Mouse (Mus musculus) intestine, embryonic 14.5 days (tissue): ENCODE data around the gene Sdr39u1. TPM values are rescaled to one million over a fixed set of nuclear protein-coding genes. Genes with fewer than 3 reads are reported as not detected.
A peak's percentile ranks its signal among the peaks of the same experiment; 100 is the strongest.

Experiments used
- ATAC-seq: fragments of 200-750 bp; cut with Nextera tagmentation; replicated peaks from 2 replicates; pipeline ENCODE4 v1.8.0; 2017; ENCODE audit warnings: low read depth, moderate number of reproducible peaks, moderate TSS enrichment, moderate library complexity; ENCODE audit not compliant: low FRiP score, low TSS enrichment
- DNase-seq: peaks from one replicate; pipeline ENCODE4 v3.0.0-alpha.2; 2018; ENCODE audit warnings: low spot score
- H3K27ac ChIP-seq: fragments of 300-500 bp; sonication (generic); 2 replicates; pipeline ENCODE4 v1.5.1; 2014; ENCODE audit warnings: low read depth, mild to moderate bottlenecking, control low read depth
- H3K27me3 ChIP-seq: fragments of 300-500 bp; sonication (generic); replicated peaks from 2 replicates; pipeline ENCODE4 v1.6.1; 2014; ENCODE audit warnings: low read length, control low read depth; ENCODE audit not compliant: control insufficient read depth, insufficient read depth
- H3K36me3 ChIP-seq: fragments of 300-500 bp; sonication (generic); 2 replicates; pipeline ENCODE4 v1.6.1; 2014; ENCODE audit warnings: low read length, control low read depth; ENCODE audit not compliant: control insufficient read depth, insufficient read depth
- H3K4me1 ChIP-seq: fragments of 300-500 bp; sonication (generic); replicated peaks from 2 replicates; pipeline ENCODE4 v1.6.1; 2014; ENCODE audit warnings: low read length, control low read depth, mixed read lengths; ENCODE audit not compliant: control insufficient read depth, insufficient read depth
- H3K4me2 ChIP-seq: fragments of 300-500 bp; sonication (generic); 2 replicates; pipeline ENCODE4 v1.6.1; 2014; ENCODE audit warnings: low read length
- H3K4me3 ChIP-seq: fragments of 300-500 bp; sonication (generic); 2 replicates; pipeline ENCODE4 v1.5.1; 2014; ENCODE audit warnings: low read depth, low read length, control low read depth, mixed read lengths
- H3K9ac ChIP-seq: fragments of 300-500 bp; sonication (generic); 2 replicates; pipeline ENCODE4 v1.6.1; 2014; ENCODE audit warnings: mild to moderate bottlenecking, low read length
- H3K9me3 ChIP-seq: fragments of 300-500 bp; sonication (generic); 2 replicates; pipeline ENCODE4 v1.6.1; 2016; ENCODE audit warnings: low read length, control low read depth; ENCODE audit not compliant: control insufficient read depth
- WGBS: fragments of 180-500 bp; shearing (Covaris S2); extraction: QIAGEN DNeasy Blood & Tissue Kit; methylation state at CpG from one replicate; pipeline ENCODE4 v1.1.7; 2014; 5-methylcytosine and 5-hydroxymethylcytosine counted together
- polyA plus RNA-seq: library from polyadenylated mRNA; unstranded; fragments of >200 nt; fragmentation: Nextera tagmentation; extraction: Ambion mirVana; gene quantifications from 2 replicates; pipeline ENCODE4 v1.2.1, GENCODE M21; 2014

Sdr39u1 gene
- polyA plus RNA-seq, 1 experiment from 2014 or later: 66.2 TPM

DNA sequence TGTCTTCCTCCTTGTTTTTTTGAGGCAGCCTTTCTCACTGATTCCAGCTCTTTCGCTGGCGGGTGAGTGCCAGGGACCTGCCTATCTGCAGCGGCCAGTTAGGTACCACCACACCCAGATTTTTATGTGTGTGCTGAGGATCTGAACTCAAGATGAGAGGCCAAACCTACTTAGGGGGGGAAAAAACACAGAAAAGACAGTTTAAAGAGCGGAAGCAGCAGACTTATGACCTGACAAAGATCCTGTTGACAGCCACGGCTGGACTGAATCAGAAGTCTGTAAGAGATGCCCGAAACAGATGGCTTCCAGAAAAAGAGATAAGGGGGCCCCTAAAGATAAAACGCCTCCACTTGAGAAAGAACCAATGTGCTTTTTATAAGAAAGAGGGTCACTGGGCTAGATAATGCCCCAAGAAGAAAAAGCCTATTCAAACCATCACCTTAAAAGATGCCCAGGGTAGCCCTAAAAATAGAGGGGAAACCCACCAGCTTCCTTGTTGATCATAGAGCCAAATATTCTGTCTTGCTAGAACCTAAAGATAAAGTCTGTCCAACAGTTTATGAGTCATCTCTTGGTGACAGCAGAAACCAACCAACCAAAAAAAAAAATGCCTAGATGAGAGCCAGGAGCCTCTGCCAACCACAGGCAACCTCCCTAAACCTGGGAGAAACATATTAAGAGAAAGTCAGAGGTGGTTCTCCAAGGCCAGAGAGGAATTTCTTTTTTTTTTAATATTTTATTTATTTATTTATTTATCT lies 22.6 kb upstream of the Sdr39u1 start:
- H3K9ac ChIP-seq: no peak overlapping the region
- no peaks in the 10 kb centered on the region for H3K27me3 ChIP-seq
- H3K27ac ChIP-seq: no peak overlapping the region
- no peak overlapping the region for H3K4me3 ChIP-seq
- ATAC-seq (no peak), DNase-seq (no peak)
- 48% methylated on average over 7 of the region's 7 CpGs for WGBS
- H3K9me3 ChIP-seq: no peaks in the 10 kb centered on the region
- no peak overlapping the region for H3K4me2 ChIP-seq
- no peaks in the 10 kb centered on the region for H3K4me1 ChIP-seq
- H3K36me3 ChIP-seq: no peaks in the 10 kb centered on the region

DNA sequence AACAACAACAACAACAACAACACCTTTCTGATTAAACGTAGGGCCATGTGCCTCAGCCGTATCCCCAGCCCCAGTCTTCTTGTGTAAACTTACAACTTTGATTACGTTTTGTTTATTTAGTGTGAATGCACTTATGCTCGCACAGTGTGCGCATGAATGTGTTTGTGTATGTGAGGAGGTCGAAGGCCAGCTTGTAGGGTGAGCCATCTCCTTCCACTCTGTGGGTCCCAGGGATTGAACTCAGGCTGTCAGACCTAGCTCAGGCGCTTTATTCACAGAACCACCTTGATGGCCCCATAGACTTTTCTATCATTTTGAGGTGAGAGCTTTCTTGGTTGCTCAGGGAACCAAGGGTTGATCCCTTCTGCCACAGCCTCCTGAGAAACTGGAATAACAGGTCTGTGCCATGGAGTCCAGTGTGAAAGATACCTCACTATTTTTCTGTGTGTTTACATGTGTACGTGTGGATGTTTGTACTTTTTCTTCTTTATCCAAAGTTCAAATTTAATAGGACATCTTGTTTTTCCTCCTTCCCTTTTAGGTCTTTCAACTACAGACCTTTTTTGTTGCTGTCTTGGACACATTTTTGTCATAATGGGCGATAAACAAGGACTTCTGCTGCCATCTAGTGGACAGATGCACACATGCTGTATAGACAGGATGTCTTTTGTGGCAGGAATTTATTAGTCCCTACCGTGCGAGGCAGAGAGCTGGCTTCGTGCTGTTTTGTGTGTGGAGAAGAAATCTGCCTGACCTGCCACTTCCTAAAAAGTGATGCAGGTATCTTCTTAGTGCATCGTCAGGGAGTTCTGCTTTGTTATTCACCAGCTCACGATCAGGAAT lies 18.4 kb upstream of the Sdr39u1 start:
- WGBS: 18% methylated on average over 14 of the region's 14 CpGs

DNA sequence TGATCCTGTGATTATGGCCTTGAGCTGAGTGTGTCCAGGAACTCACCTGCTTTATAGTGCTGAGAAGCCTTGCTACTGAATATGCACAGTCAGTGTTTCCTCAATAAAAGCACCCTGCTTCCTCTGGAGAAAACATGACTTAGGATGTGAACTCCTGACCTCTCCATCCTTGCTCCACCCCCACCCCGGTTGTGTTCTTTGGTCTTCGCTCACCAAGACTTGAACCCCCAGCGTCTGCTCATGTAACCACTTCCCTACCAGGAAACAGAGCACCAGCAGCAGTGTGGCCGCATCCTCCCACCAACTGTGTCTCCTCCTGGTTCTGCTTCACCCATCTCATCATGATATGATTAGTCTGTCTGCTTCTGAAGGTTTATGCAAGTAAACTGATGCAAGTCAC lies 13.3 kb upstream of the Sdr39u1 start:
- WGBS: 54% methylated on average over 4 of the region's 4 CpGs
- ATAC-seq (no peak), DNase-seq (no peak)
- no peaks in the 10 kb centered on the region for H3K4me1 ChIP-seq
- H3K27ac ChIP-seq: no peak overlapping the region
- H3K9me3 ChIP-seq: no peaks in the 10 kb centered on the region
- H3K9ac ChIP-seq: no peak overlapping the region
- no peaks in the 10 kb centered on the region for H3K27me3 ChIP-seq
- no peak overlapping the region for H3K4me3 ChIP-seq
- H3K36me3 ChIP-seq: no peaks in the 10 kb centered on the region
- no peak overlapping the region for H3K4me2 ChIP-seq

More for the DNA sequence above, 18.4 kb upstream of the Sdr39u1 start:
- ATAC-seq (peak; percentile 71), DNase-seq (peak; percentile 85)
- Histone ChIP-seq H3K36me3 (no peaks in the 10 kb centered on the region), H3K4me1 (no peaks in the 10 kb centered on the region), H3K4me3 (no peak overlapping the region), H3K9ac (no peak overlapping the region), H3K27ac (no peak overlapping the region), H3K27me3 (no peaks in the 10 kb centered on the region), H3K9me3 (no peaks in the 10 kb centered on the region), H3K4me2 (peak overlapping the region; percentile 22; the same call in 1 of the 2 replicates)

DNA sequence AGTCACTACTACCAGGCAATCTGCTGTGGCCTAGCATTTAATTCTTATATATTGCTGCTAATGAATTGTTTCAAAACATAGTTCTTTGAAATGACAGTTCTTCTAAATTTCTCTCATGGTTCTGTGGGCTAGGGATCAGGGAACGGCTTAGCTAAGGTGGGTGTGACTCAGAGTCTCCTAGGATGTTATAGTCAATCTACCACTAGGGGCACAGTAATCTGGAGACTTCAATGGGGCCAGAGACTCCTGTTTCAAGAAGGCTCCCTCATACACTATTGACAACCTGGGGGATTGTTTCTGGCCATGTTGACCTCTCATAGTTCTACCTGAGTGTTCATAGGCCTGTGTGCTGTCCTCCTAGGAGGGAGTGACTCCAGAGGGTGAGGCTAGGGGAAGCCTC lies 5.4 kb upstream of the Sdr39u1 start:
- H3K27ac ChIP-seq: no peak overlapping the region
- peaks cover 8% of the 10 kb centered on the region for H3K4me1 ChIP-seq
- H3K36me3 ChIP-seq: no peaks in the 10 kb centered on the region
- H3K4me2 ChIP-seq: no peak overlapping the region
- H3K9ac ChIP-seq: no peak overlapping the region
- ATAC-seq (no peak), DNase-seq (no peak)
- H3K27me3 ChIP-seq: no peaks in the 10 kb centered on the region
- H3K4me3 ChIP-seq: no peak overlapping the region
- no peaks in the 10 kb centered on the region for H3K9me3 ChIP-seq
- 35% methylated on average over 1 of the region's 1 CpGs for WGBS

DNA sequence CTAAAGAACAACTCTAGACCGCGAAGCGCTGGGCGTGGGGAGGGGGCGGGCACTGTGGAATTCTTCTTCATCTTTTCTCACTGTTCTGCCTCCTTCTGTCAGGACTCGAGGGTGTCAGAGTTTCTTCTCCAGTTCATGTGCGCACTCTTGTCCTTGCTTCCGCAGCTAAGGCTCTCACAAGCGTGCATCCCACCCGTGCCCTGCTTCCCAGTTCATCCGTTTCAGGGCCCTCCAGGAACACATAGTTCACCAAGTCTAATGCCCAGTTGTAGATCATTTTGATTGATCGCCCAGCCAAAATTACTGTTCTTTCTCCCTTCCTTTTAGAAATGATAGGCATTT lies 292 bp upstream of the Sdr39u1 start:
- ATAC-seq (peak; percentile 25; the same call in 1 of the 2 replicates), DNase-seq (peak; percentile 87)
- Histone ChIP-seq H3K27me3 (no peaks in the 10 kb centered on the region), H3K9me3 (no peaks in the 10 kb centered on the region), H3K4me1 (peaks cover 9% of the 10 kb centered on the region), H3K27ac (peak overlapping the region; percentile 79), H3K4me3 (peak overlapping the region; percentile 47), H3K4me2 (peak overlapping the region; percentile 95), H3K9ac (peak overlapping the region; percentile 61), H3K36me3 (peaks cover 35% of the 10 kb centered on the region)
- 4% methylated on average over 12 of the region's 12 CpGs for WGBS

DNA sequence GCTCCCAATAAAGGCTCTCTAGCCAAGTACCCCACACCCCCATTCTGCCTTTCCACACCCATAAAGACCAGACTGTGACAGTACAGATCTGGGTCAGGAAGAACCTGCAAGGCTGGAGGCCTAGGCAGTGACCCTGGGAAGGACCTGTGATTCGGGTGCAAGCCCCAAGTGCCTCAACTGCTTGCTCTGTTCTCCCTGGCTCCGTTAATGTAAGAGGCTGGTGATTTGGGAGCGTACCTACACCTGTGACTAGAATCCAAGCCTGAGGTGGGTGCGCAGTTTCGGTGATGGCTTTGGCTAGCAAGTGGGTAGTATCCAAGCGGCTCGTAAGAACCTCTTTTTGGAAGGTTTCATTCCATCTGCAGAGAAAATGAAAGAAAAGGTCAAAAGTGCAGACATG lies 1.1 kb downstream of the Sdr39u1 start:
- Histone ChIP-seq H3K9ac (peak overlapping the region; percentile 61; the same call in 1 of the 2 replicates), H3K4me3 (no peak overlapping the region), H3K9me3 (no peaks in the 10 kb centered on the region), H3K4me1 (peaks cover 9% of the 10 kb centered on the region), H3K4me2 (peak overlapping the region; percentile 95; the same call in 1 of the 2 replicates), H3K36me3 (peaks cover 49% of the 10 kb centered on the region), H3K27me3 (no peaks in the 10 kb centered on the region), H3K27ac (no peak overlapping the region)
- WGBS: 82% methylated on average over 7 of the region's 7 CpGs
- ATAC-seq (no peak), DNase-seq (no peak)

DNA sequence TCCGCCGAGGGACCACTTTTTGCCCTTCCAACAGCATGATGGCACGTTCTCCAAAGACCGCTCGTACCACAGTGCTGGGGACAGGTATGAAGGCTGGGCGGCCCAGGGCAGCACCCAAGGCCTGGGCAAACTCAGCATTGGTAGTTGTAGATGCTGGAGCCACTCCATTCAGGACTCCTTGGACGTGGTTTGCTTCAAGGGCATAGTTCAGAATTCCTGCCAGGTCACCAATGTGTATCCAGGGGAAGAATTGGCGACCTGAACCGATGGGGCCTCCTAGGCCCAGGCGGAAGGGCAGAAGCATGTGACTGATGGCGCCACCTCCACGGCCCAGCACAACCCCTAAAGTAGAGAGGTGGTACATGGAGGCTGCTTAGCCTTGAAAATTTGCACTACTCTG lies 2.4 kb downstream of the Sdr39u1 start:
- no peak overlapping the region for H3K9ac ChIP-seq
- H3K27me3 ChIP-seq: no peaks in the 10 kb centered on the region
- peaks cover 59% of the 10 kb centered on the region for H3K36me3 ChIP-seq
- H3K4me3 ChIP-seq: no peak overlapping the region
- no peak overlapping the region for H3K27ac ChIP-seq
- ATAC-seq (no peak), DNase-seq (no peak)
- 92% methylated on average over 12 of the region's 12 CpGs for WGBS
- H3K9me3 ChIP-seq: no peaks in the 10 kb centered on the region
- H3K4me1 ChIP-seq: peaks cover 9% of the 10 kb centered on the region
- H3K4me2 ChIP-seq: no peak overlapping the region

DNA sequence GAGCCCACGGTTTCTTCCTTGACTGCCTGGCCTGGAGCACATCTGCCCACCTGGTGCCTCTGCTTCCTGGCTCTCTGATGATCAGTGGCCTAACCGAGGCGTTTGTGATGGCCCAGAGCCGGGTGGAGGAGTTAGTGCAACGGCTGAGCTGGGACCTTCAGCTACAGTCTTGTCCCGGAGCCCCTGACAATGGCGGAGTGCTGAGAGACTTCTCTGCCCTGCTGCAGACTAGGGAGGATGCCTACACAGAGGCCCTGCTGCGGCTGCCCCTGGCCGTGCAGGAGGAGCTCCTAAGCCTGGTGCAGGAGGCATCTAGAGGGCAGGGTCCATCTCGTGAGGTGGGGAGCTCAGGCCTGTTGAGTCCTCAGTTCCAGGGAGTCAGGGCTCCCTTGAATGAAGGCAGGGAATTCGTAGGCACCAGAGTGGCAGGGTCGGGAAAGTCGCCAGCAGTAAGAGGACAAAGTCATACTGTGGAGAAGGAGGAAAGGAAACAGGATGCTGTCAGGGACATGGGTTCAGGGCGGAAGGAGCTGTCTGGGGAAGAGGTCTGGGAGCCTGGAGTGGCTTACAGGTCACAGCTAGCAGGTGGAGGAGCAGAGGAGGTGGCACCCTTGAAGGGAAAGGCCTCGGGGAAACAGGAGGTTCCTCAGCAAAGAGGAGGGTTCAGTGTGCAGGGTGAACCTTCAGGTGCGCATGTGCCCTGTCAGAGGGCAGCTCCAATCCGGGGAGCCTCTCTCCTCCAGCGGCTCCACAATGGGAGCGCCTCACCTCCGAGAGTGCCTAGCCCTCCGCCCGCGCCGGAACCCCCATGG lies 13.3 kb downstream of the Sdr39u1 start:
- H3K9me3 ChIP-seq: no peaks in the 10 kb centered on the region
- H3K4me1 ChIP-seq: peaks cover 21% of the 10 kb centered on the region
- H3K27ac ChIP-seq: no peak overlapping the region
- ATAC-seq (no peak), DNase-seq (no peak)
- H3K4me3 ChIP-seq: no peak overlapping the region
- 79% methylated on average over 23 of the region's 24 CpGs for WGBS
- no peaks in the 10 kb centered on the region for H3K27me3 ChIP-seq
- H3K36me3 ChIP-seq: peaks cover 53% of the 10 kb centered on the region
- H3K9ac ChIP-seq: peak overlapping the region; percentile 80
- H3K4me2 ChIP-seq: peak overlapping the region; percentile 76; the same call in 1 of the 2 replicates
